Mouse (Mus musculus) heart, adult 10 weeks (tissue): Measurements from ENCODE around the gene C330007P06Rik. TPM values are rescaled to one million over a fixed set of nuclear protein-coding genes. Genes with fewer than 3 reads are reported as not detected.

Source experiments
- polyA plus RNA-seq: library from polyadenylated mRNA; stranded (reverse); fragments of 350-450 nt; fragmentation: Illumina TruSeq; extraction: RNeasy Lipid Tissue Mini Kit (QIAGEN cat#74804); gene quantifications from one replicate; pipeline ENCODE4 v1.2.3, GENCODE M21; 2014; ENCODE audit warnings: low read depth, low replicate concordance

Gene C330007P06Rik
- polyA plus RNA-seq, result 17.9 TPM

GRCm38 (mm10) chrX:36873765-36874164 lies at the start of gene C330007P06Rik, which contains the start of gene Ube2a:
TSS of gene C330007P06Rik (minus strand) at chrX:36874111.
TSS of gene Ube2a (plus strand) at chrX:36873900.

GRCm38 (mm10) chrX:36902321-36903114 lies 28.6 kb upstream of the C330007P06Rik start, which contains the start of gene Nkrf:
TSS of gene Nkrf (minus strand) at chrX:36902899.

GRCm38 (mm10) chrX:36795424-36796162 lies 78.3 kb downstream of the C330007P06Rik start, which contains the start of gene Slc25a5:
TSS of gene Slc25a5 (plus strand) at chrX:36795651.

Other genes starting within 250 kb of the C330007P06Rik start
- 2.6 TPM for gene Akap17b, start 228.7 kb downstream of the C330007P06Rik start, polyA plus RNA-seq
- gene Slc25a43, start 130.5 kb downstream of the C330007P06Rik start, polyA plus RNA-seq, result 0.52 TPM
- gene Slc25a5, start 78.5 kb downstream of the C330007P06Rik start, polyA plus RNA-seq, result 475 TPM
- 71.5 TPM for gene Ube2a, start 211 bp downstream of the C330007P06Rik start, polyA plus RNA-seq
- 3.1 TPM for gene Nkrf, start 28.8 kb upstream of the C330007P06Rik start, polyA plus RNA-seq
- gene Sept6, start 117.7 kb upstream of the C330007P06Rik start, polyA plus RNA-seq, result 6.0 TPM
- gene Sowahd, start 174.7 kb upstream of the C330007P06Rik start, polyA plus RNA-seq, result not detected
- gene Rpl39, start 211.3 kb upstream of the C330007P06Rik start, polyA plus RNA-seq, result 275 TPM
- gene Upf3b, start 236.2 kb upstream of the C330007P06Rik start, polyA plus RNA-seq, result 19.8 TPM